Mouse (Mus musculus) MEL (cell line): ENCODE measurements around the gene Hoxb1. TPM values are rescaled to one million over a fixed set of nuclear protein-coding genes. Genes with fewer than 3 reads are reported as not detected.

Experiments used
- DNase-seq: peaks from one replicate; pipeline ENCODE4 v3.0.0; 2011; ENCODE audit warnings: low read depth, low spot score
- H3K27ac ChIP-seq: 2 replicates; pipeline ENCODE4 v1.5.1; 2012; ENCODE audit warnings: low read depth, mild to moderate bottlenecking, control low read depth, low read length, moderate library complexity; ENCODE audit not compliant: control insufficient read depth
- H3K27me3 ChIP-seq, 2 experiments: fragments of 150-350 bp in 1 of 2; sonication (generic) in 1 of 2; 2 replicates each; pipeline ENCODE4 v1.6.1; 2012; ENCODE audit warnings: low read length in 2 of 2, mild to moderate bottlenecking in 2 of 2, improper control_type of control experiment in 1 of 2, moderate library complexity in 1 of 2; ENCODE audit not compliant: insufficient read depth in 2 of 2, control insufficient read depth in 1 of 2
- H3K36me3 ChIP-seq, 2 experiments: 2 replicates each; pipeline ENCODE4 v1.6.1; 2012 to 2014; ENCODE audit warnings: low read length in 2 of 2, improper control_type of control experiment in 1 of 2, inconsistent platforms in 1 of 2, mild to moderate bottlenecking in 1 of 2; ENCODE audit not compliant: insufficient read depth in 2 of 2, control insufficient read depth in 1 of 2
- H3K4me1 ChIP-seq, 2 experiments: fragments of 150-350 bp in 1 of 2; sonication (generic) in 1 of 2; 2 replicates each; pipeline ENCODE4 v1.6.1; 2012; ENCODE audit warnings: low read length in 2 of 2, improper control_type of control experiment in 1 of 2, mild to moderate bottlenecking in 1 of 2; ENCODE audit not compliant: insufficient read depth in 2 of 2, control insufficient read depth in 1 of 2
- H3K4me3 ChIP-seq, 2 experiments: fragments of 150-350 bp in 1 of 2; sonication (generic) in 1 of 2; 2 replicates each; pipeline ENCODE4 v1.5.1; 2012; ENCODE audit warnings: low read depth in 2 of 2, low read length in 2 of 2, mild to moderate bottlenecking in 2 of 2, moderate library complexity in 2 of 2, control low read depth in 1 of 2, improper control_type of control experiment in 1 of 2; ENCODE audit not compliant: control insufficient read depth in 1 of 2, insufficient read depth in 1 of 2
- H3K79me2 ChIP-seq: 2 replicates; pipeline ENCODE4 v1.6.1; 2012; ENCODE audit warnings: mild to moderate bottlenecking, low read length, moderate library complexity; ENCODE audit not compliant: control insufficient read depth, poor library complexity, insufficient read depth
- H3K9ac ChIP-seq: 2 replicates; pipeline ENCODE4 v1.6.1; 2012; ENCODE audit warnings: low read depth, mild to moderate bottlenecking, control low read depth, low read length, moderate library complexity; ENCODE audit not compliant: control insufficient read depth, poor library complexity, severe bottlenecking
- H3K9me3 ChIP-seq: fragments of 150-350 bp; sonication (generic); replicated peaks from 2 replicates; pipeline ENCODE4 v1.6.1; 2012; ENCODE audit warnings: mild to moderate bottlenecking, low read length, improper control_type of control experiment, moderate library complexity; ENCODE audit not compliant: insufficient read depth
- CHD2 ChIP-seq: IDR thresholded peaks from 2 replicates; pipeline ENCODE4 v1.6.1; 2011; ENCODE audit warnings: low read length, improper control_type of control experiment
- EP300 ChIP-seq, 2 experiments: IDR thresholded peaks; 2 replicates each; pipeline ENCODE4 v1.6.1; 2011; ENCODE audit warnings: improper control_type of control experiment in 2 of 2, low read length in 2 of 2, low read depth in 1 of 2, mild to moderate bottlenecking in 1 of 2
- ETS1 ChIP-seq: IDR thresholded peaks from 2 replicates; pipeline ENCODE4 v1.6.1; 2012; ENCODE audit warnings: low read depth, mild to moderate bottlenecking, inconsistent platforms, low read length, improper control_type of control experiment, moderate library complexity
- GATA1 ChIP-seq: IDR thresholded peaks from 2 replicates; pipeline ENCODE4 v1.6.1; 2011; ENCODE audit warnings: low read depth, low read length, improper control_type of control experiment
- HCFC1 ChIP-seq: IDR thresholded peaks from 2 replicates; pipeline ENCODE4 v1.6.1; 2012; ENCODE audit warnings: low read depth, mild to moderate bottlenecking, inconsistent platforms, low read length, improper control_type of control experiment, moderate library complexity
- JUND ChIP-seq: IDR thresholded peaks from 2 replicates; pipeline ENCODE4 v1.6.1; 2011; ENCODE audit warnings: low read depth, mild to moderate bottlenecking, improper control_type of control experiment, low read length
- MAZ ChIP-seq: IDR thresholded peaks from 2 replicates; pipeline ENCODE4 v1.6.1; 2012; ENCODE audit warnings: low read depth, mild to moderate bottlenecking, inconsistent platforms, low read length, improper control_type of control experiment
- NELFE ChIP-seq: IDR thresholded peaks from 2 replicates; pipeline ENCODE4 v1.6.1; 2011; ENCODE audit warnings: low read depth, low read length, improper control_type of control experiment
- NRF1 ChIP-seq: IDR thresholded peaks from 2 replicates; pipeline ENCODE4 v1.6.1; 2014; ENCODE audit warnings: low read depth, mild to moderate bottlenecking, inconsistent platforms, low read length, improper control_type of control experiment, moderate library complexity; ENCODE audit not compliant: poor library complexity, insufficient read depth, severe bottlenecking
- POLR2A ChIP-seq, 2 experiments: IDR thresholded peaks; 2 replicates each; pipeline ENCODE4 v1.6.1; 2011 to 2012; ENCODE audit warnings: low read length in 2 of 2, mild to moderate bottlenecking in 2 of 2, control low read depth in 1 of 2, improper control_type of control experiment in 1 of 2, low read depth in 1 of 2, moderate library complexity in 1 of 2; ENCODE audit not compliant: control insufficient read depth in 1 of 2, insufficient read depth in 1 of 2, poor library complexity in 1 of 2
- POLR2AphosphoS2 ChIP-seq: IDR thresholded peaks from 2 replicates; pipeline ENCODE4 v1.6.1; 2011; ENCODE audit warnings: low read length, improper control_type of control experiment
- POLR2AphosphoS5 ChIP-seq: IDR thresholded peaks from 2 replicates; pipeline ENCODE4 v1.6.1; 2012; ENCODE audit warnings: low read depth, borderline replicate concordance, mild to moderate bottlenecking, inconsistent platforms, low read length, moderate library complexity, mixed read lengths
- USF1 ChIP-seq: IDR thresholded peaks from 2 replicates; pipeline ENCODE4 v1.6.1; 2014; ENCODE audit warnings: low read depth, mild to moderate bottlenecking, inconsistent platforms, low read length, improper control_type of control experiment, moderate library complexity
- USF2 ChIP-seq, 2 experiments: IDR thresholded peaks; 2 replicates each; pipeline ENCODE4 v1.6.1; 2011 to 2012; ENCODE audit warnings: improper control_type of control experiment in 2 of 2, low read length in 2 of 2, borderline replicate concordance in 1 of 2, inconsistent platforms in 1 of 2, low read depth in 1 of 2, mild to moderate bottlenecking in 1 of 2; ENCODE audit not compliant: insufficient read depth in 1 of 2
- polyA plus RNA-seq, 2 experiments: library from polyadenylated mRNA; stranded (reverse) in 1 of 2; unstranded in 1 of 2; fragments of >175 nt in 1 of 2; fragments of >200 nt in 1 of 2; gene quantifications; 2 replicates each; pipeline versions ENCODE4 v1.2.1 to v1.2.4; 2012; ENCODE audit warnings: low replicate concordance in 2 of 2, low read depth in 1 of 2; ENCODE audit not compliant: insufficient read length in 2 of 2, insufficient read depth in 1 of 2, missing spikeins in 1 of 2
- total RNA-seq: library from RNA; depleted of rRNA; stranded (reverse); fragments of 300-350 nt; gene quantifications from 2 replicates; pipeline ENCODE4 v1.2.3, GENCODE M21; 2012

Hoxb1 gene
- total and polyA plus RNA-seq, 3 experiments = not detected

GRCm38 (mm10) chr11:96318368-96319070, 47.0 kb upstream of the Hoxb1 start:
- no peak overlapping the region for H3K4me3 ChIP-seq
- no peak for DNase-seq
- no peaks in the 10 kb centered on the region for H3K4me1 ChIP-seq
- H3K36me3 ChIP-seq = no peaks in the 10 kb centered on the region
- H3K27ac ChIP-seq = no peak overlapping the region
- no peak overlapping the region for H3K9ac ChIP-seq
- TF ChIP-seq EP300 (IDR thresholded peaks at IDR 0.05; ENCODE audit: low read depth in 1 of 2, low read length in 2 of 2) (no peak), NELFE (no peak), HCFC1 (no peak), POLR2A (IDR thresholded peaks at IDR 0.05; ENCODE audit: control insufficient read depth in 1 of 2, insufficient read depth in 1 of 2, low read depth in 1 of 2, low read length in 2 of 2, poor library complexity in 1 of 2) (no peak), GATA1 (no peak), CHD2 (no peak)
- H3K27me3 ChIP-seq = peaks cover 0 to 1% of the 10 kb centered on the region in 2 experiments
- no peaks in the 10 kb centered on the region for H3K9me3 ChIP-seq
- no peaks in the 10 kb centered on the region for H3K79me2 ChIP-seq

DNA sequence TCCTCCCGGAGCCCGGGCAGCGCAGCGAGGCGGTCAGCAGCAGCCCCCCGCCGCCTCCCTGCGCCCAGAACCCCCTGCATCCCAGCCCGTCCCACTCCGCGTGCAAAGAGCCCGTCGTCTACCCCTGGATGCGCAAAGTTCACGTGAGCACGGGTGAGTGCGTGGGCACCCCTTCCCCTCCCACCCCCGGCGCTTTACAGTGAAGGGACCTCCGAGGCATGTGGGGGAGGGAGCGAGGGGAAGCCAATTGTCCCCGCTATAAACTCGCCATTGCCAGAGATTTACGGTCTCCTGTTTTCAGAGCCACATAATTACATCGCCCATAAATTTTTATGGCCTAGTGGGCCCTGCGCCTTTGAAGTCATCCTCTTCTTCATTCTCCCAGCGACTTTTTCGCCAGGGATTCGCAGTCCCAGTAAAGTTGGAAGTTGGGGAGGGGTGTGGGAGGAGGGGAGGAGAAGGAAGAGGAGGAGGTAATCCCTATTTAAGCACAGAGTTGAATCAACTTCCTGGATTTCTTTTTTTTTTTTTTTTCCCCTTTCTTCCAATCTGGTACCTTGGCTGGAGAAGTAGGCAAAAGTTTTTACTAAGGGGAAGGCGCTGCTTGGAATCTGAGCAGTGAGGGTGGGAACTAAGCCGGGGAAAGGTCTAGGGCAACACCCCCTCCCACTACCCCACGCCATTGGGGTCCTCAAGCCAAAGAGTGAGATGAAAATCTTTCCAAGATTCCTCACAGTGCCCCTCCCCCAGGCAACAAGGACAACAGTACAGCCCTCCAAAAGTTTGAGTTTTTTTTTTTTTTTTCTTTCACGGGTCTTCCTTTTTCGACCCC, 46.3 kb upstream of the Hoxb1 start:
- no peak for DNase-seq
- no peak for TF ChIP-seq USF1
- TF ChIP-seq USF2 (IDR thresholded peaks at IDR 0.05; ENCODE audit: borderline replicate concordance in 1 of 2, insufficient read depth in 1 of 2, low read depth in 1 of 2, low read length in 2 of 2) = no peak
- TF ChIP-seq POLR2AphosphoS5 = no peak
- TF ChIP-seq POLR2AphosphoS2 = no peak
- no peak for TF ChIP-seq MAZ
- TF ChIP-seq ETS1 = no peak
- TF ChIP-seq EP300 (IDR thresholded peaks at IDR 0.05; ENCODE audit: low read depth in 1 of 2, low read length in 2 of 2) = no peak
- TF ChIP-seq NRF1 = no peak
- no peak for TF ChIP-seq JUND
- TF ChIP-seq GATA1 = no peak
- no peak overlapping the region for H3K4me3 ChIP-seq

More for the DNA sequence above, 46.3 kb upstream of the Hoxb1 start:
- Histone ChIP-seq H3K79me2 (no peaks in the 10 kb centered on the region), H3K27me3 (peaks cover 3 to 5% of the 10 kb centered on the region in 2 experiments), H3K4me1 (no peaks in the 10 kb centered on the region), H3K9ac (no peak overlapping the region), H3K9me3 (no peaks in the 10 kb centered on the region), H3K36me3 (no peaks in the 10 kb centered on the region), H3K27ac (no peak overlapping the region)
